Mouse (Mus musculus): ENCODE results near the gene Rab3c. TPM values are rescaled to one million over a fixed set of nuclear protein-coding genes. Genes with fewer than 3 reads are reported as not detected.

Gene Rab3c
- polyA plus RNA-seq, 1 experiment from 2014 or later: 215 TPM

GRCm38 (mm10) chr13:110138644-110139043, 142.2 kb downstream of the Rab3c start:
- WGBS: 81% methylated on average over 5 of the region's 5 CpGs
- no peaks in the 10 kb centered on the region for H3K36me3 ChIP-seq
- peak overlapping the region; percentile 24; the same call in 1 of the 2 replicates for H3K27ac ChIP-seq (replicated peaks)
- peaks cover 6% of the 10 kb centered on the region; the same call in 1 of the 2 replicates for H3K4me1 ChIP-seq
- H3K4me2 ChIP-seq: no peak overlapping the region
- H3K9ac ChIP-seq (replicated peaks): no peak overlapping the region
- no peak overlapping the region for H3K4me3 ChIP-seq (replicated peaks)
- H3K27me3 ChIP-seq (replicated peaks): no peaks in the 10 kb centered on the region
- ATAC-seq (ENCODE audit: low FRiP score): no peak
- no peaks in the 10 kb centered on the region for H3K9me3 ChIP-seq (replicated peaks)

DNA sequence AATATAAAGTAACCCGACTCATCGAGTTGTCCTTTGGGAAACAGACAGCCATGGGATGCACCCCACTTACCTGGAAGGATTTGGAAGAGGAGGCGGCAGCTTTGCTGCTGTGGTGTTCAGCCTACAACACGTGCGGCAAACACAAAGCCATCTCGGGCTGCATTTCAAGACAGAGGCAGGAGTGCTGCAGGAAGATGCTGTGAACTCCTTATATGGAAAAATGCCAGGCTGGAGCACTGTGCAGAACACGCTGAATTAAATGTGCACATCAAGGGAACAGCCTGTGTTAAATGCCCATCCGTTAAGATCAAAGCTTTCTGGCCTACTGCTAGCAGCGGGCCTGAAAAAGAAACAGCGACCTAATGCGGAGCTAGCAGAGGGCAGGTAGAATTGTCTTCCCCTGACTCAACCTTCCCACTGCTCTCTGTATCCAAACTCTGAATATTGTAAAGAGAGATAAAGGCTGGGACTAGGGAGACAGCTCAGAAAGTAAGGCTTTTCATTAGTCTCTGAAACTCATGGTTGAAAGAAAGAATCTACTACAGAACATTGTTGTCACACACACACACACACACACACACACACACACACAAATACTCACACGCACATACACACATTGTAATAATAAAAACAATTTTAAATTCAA, 153.1 kb downstream of the Rab3c start:
- H3K9ac ChIP-seq (replicated peaks): peak overlapping the region; percentile 23; the same call in 1 of the 2 replicates
- peak; percentile 85 for ATAC-seq (ENCODE audit: low FRiP score)
- peaks cover 17% of the 10 kb centered on the region for H3K4me1 ChIP-seq
- 33% methylated on average over 12 of the region's 12 CpGs for WGBS
- H3K9me3 ChIP-seq (replicated peaks): no peaks in the 10 kb centered on the region
- peak overlapping the region; percentile 39 for H3K4me2 ChIP-seq
- no peaks in the 10 kb centered on the region for H3K36me3 ChIP-seq
- H3K27me3 ChIP-seq (replicated peaks): no peaks in the 10 kb centered on the region
- H3K27ac ChIP-seq (replicated peaks): peak overlapping the region; percentile 84
- peak overlapping the region; percentile 8; the same call in 1 of the 2 replicates for H3K4me3 ChIP-seq (replicated peaks)

DNA sequence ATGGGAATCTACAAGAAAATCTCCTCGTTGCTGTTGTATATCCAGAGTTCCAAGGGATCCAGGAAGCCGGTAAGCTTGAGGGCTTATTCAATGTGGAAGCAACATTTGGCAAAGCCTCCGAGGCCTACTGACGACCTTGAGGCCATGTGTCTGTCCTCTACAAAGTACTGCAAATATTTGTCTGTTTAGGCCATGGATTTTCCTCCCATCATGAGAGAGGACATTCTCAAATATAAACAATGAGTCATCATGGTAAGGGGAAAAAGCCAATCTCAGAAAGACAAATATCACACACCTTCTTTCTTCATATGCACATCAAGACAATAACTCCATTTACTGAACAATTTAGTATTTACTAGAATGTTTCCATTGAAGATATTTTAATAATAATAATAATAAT, 158.0 kb downstream of the Rab3c start:
- WGBS: 86% methylated on average over 4 of the region's 4 CpGs
- no peak for ATAC-seq (ENCODE audit: low FRiP score)
- Histone ChIP-seq H3K27ac (replicated peaks) (no peak overlapping the region), H3K4me1 (peaks cover 12% of the 10 kb centered on the region), H3K27me3 (replicated peaks) (no peaks in the 10 kb centered on the region), H3K4me3 (replicated peaks) (no peak overlapping the region), H3K4me2 (no peak overlapping the region), H3K9me3 (replicated peaks) (no peaks in the 10 kb centered on the region), H3K9ac (replicated peaks) (no peak overlapping the region), H3K36me3 (no peaks in the 10 kb centered on the region)

DNA sequence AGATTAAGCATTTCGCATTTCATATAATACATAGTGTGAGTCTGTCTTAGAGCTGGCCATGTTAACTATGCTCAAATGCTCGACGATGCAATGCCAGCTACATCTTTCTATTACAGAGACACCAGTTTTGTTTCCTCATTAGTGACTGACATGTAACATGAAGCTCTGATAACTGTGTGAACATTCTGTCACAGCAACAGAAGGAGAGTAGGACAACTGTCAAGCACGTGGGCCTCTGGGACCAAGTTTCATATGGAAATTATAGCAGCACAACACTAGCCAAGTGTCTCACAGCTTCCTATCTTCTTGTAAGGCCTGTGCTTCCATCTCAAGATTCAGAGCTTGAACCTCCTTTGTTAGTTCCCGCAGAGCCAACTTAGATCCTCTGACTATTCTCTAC, 163.9 kb downstream of the Rab3c start:
- Histone ChIP-seq H3K9ac (replicated peaks) (no peak overlapping the region), H3K27ac (replicated peaks) (no peak overlapping the region), H3K9me3 (replicated peaks) (no peaks in the 10 kb centered on the region), H3K36me3 (no peaks in the 10 kb centered on the region), H3K4me3 (replicated peaks) (no peak overlapping the region), H3K4me2 (no peak overlapping the region), H3K27me3 (replicated peaks) (no peaks in the 10 kb centered on the region), H3K4me1 (peaks cover 21% of the 10 kb centered on the region)
- WGBS: 91% methylated on average over 5 of the region's 5 CpGs
- no peak for ATAC-seq (ENCODE audit: low FRiP score)

DNA sequence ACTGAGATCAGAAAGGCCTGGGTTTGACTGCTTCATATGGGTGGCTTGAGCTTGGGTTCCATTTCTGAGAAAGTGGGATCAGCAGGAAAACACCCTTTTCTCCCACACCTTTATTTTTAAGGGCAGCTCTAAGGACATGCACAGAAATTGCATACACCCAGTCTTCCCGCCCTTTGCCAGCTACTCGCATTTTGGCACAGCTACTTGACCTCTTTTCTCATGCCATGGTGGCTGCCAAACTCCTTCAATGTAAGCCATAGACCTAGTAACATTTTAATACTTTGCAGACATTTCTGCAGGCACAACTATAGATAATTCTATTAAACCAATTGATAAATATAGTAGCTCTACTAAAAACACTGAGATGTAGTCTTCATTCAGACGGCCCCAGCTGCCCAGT, 164.5 kb downstream of the Rab3c start:
- WGBS: 72% methylated on average over 3 of the region's 3 CpGs

GRCm38 (mm10) chr13:110114870-110115645, 165.7 kb downstream of the Rab3c start:
- ATAC-seq (ENCODE audit: low FRiP score): peak; percentile 78
- Histone ChIP-seq H3K4me1 (peaks cover 21% of the 10 kb centered on the region), H3K27me3 (replicated peaks) (no peaks in the 10 kb centered on the region), H3K4me2 (peak overlapping the region; percentile 9; the same call in 1 of the 2 replicates), H3K4me3 (replicated peaks) (no peak overlapping the region), H3K9ac (replicated peaks) (no peak overlapping the region), H3K36me3 (no peaks in the 10 kb centered on the region), H3K9me3 (replicated peaks) (no peaks in the 10 kb centered on the region), H3K27ac (replicated peaks) (peak overlapping the region; percentile 69)
- 19% methylated on average over 7 of the region's 7 CpGs for WGBS

More for the DNA sequence above, 164.5 kb downstream of the Rab3c start:
- no peak overlapping the region for H3K4me3 ChIP-seq (replicated peaks)
- H3K9ac ChIP-seq (replicated peaks): no peak overlapping the region
- no peak overlapping the region for H3K4me2 ChIP-seq
- peaks cover 21% of the 10 kb centered on the region for H3K4me1 ChIP-seq
- H3K9me3 ChIP-seq (replicated peaks): no peaks in the 10 kb centered on the region
- H3K27me3 ChIP-seq (replicated peaks): no peaks in the 10 kb centered on the region
- no peaks in the 10 kb centered on the region for H3K36me3 ChIP-seq
- no peak for ATAC-seq (ENCODE audit: low FRiP score)
- H3K27ac ChIP-seq (replicated peaks): 0 out of 2 replicates have a peak overlapping the region, but pooled peaks have one; percentile 28

DNA sequence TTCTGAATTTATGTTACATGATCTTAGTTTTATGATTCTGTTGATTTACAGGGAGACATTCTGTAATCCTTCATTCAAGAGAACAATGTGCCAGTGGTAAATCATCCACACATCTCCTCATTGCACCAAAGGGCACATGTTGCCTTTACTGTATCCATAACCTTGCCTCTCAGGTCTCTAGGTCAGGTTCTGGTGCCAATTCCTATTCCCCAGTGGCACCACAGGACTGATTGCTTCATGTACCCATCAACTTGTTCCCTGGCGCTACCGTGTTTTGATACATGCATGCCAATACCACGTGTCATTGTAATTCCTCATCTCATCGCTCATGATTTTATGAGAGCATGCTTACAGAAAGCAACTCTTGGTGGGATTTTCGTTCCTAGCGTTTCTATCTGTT, 167.1 kb downstream of the Rab3c start:
- Histone ChIP-seq H3K27ac (replicated peaks) (0 out of 2 replicates have a peak overlapping the region, but pooled peaks have one; percentile 51), H3K4me1 (peaks cover 21% of the 10 kb centered on the region), H3K36me3 (no peaks in the 10 kb centered on the region), H3K4me2 (no peak overlapping the region), H3K9ac (replicated peaks) (no peak overlapping the region), H3K9me3 (replicated peaks) (no peaks in the 10 kb centered on the region), H3K4me3 (replicated peaks) (no peak overlapping the region), H3K27me3 (replicated peaks) (no peaks in the 10 kb centered on the region)
- no peak for ATAC-seq (ENCODE audit: low FRiP score)
- WGBS: 69% methylated on average over 6 of the region's 6 CpGs

GRCm38 (mm10) chr13:110097424-110098050, 183.3 kb downstream of the Rab3c start:
- H3K27ac ChIP-seq (replicated peaks): peak overlapping the region; percentile 51; the same call in 1 of the 2 replicates
- peaks cover 30% of the 10 kb centered on the region for H3K4me1 ChIP-seq
- no peak overlapping the region for H3K4me3 ChIP-seq (replicated peaks)
- H3K9me3 ChIP-seq (replicated peaks): no peaks in the 10 kb centered on the region
- H3K4me2 ChIP-seq: no peak overlapping the region
- peak; percentile 23; the same call in 1 of the 2 replicates for ATAC-seq (ENCODE audit: low FRiP score)
- H3K36me3 ChIP-seq: no peaks in the 10 kb centered on the region
- no peak overlapping the region for H3K9ac ChIP-seq (replicated peaks)
- WGBS: 58% methylated on average over 6 of the region's 6 CpGs
- H3K27me3 ChIP-seq (replicated peaks): no peaks in the 10 kb centered on the region

GRCm38 (mm10) chr13:110094998-110095397, 185.8 kb downstream of the Rab3c start:
- no peak overlapping the region for H3K4me2 ChIP-seq
- ATAC-seq (ENCODE audit: low FRiP score): peak; percentile 21; the same call in 1 of the 2 replicates
- no peaks in the 10 kb centered on the region for H3K9me3 ChIP-seq (replicated peaks)
- WGBS: 59% methylated on average over 6 of the region's 6 CpGs
- no peak overlapping the region for H3K27ac ChIP-seq (replicated peaks)
- H3K4me1 ChIP-seq: peaks cover 30% of the 10 kb centered on the region
- H3K4me3 ChIP-seq (replicated peaks): no peak overlapping the region
- H3K36me3 ChIP-seq: no peaks in the 10 kb centered on the region
- H3K9ac ChIP-seq (replicated peaks): no peak overlapping the region
- no peaks in the 10 kb centered on the region for H3K27me3 ChIP-seq (replicated peaks)

- H3K9me3 ChIP-seq (replicated peaks): no peaks in the 10 kb centered on the region
- H3K27ac ChIP-seq (replicated peaks): peak overlapping the region; percentile 56; the same call in 1 of the 2 replicates
- H3K4me3 ChIP-seq (replicated peaks): no peak overlapping the region
- WGBS: 28% methylated on average over 17 of the region's 17 CpGs
- H3K4me1 ChIP-seq: peaks cover 30% of the 10 kb centered on the region
- peak; percentile 68; the same call in 1 of the 2 replicates for ATAC-seq (ENCODE audit: low FRiP score)
- H3K4me2 ChIP-seq: peak overlapping the region; percentile 19; the same call in 1 of the 2 replicates
- no peak overlapping the region for H3K9ac ChIP-seq (replicated peaks)
- no peaks in the 10 kb centered on the region for H3K36me3 ChIP-seq
- no peaks in the 10 kb centered on the region for H3K27me3 ChIP-seq (replicated peaks)
These were observed 186.8 kb downstream of the Rab3c start for GRCm38 (mm10) chr13:110093720-110094685.

DNA sequence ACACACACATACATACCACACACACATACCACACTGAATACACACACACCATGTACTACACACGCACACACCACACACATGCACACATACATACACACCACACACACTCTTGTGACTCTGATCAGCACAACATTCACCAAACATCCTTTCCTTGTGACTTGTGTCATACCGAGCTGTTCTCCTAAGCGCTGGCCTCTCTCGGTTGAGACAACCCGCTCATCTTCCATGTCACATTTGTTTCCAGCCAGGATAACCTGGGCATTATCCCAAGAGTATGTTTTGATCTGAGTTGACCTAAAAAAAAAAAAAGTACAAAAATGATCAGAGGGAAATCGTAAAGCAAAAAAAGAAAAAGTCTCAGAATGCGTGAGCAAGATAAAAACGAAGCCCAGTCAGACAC, 196.8 kb downstream of the Rab3c start:
- peaks cover 8% of the 10 kb centered on the region for H3K36me3 ChIP-seq
- H3K27me3 ChIP-seq (replicated peaks): no peaks in the 10 kb centered on the region
- H3K4me2 ChIP-seq: no peak overlapping the region
- 90% methylated on average over 8 of the region's 8 CpGs for WGBS
- H3K9me3 ChIP-seq (replicated peaks): no peaks in the 10 kb centered on the region
- H3K9ac ChIP-seq (replicated peaks): no peak overlapping the region
- H3K4me3 ChIP-seq (replicated peaks): no peak overlapping the region
- H3K4me1 ChIP-seq: no peaks in the 10 kb centered on the region
- no peak overlapping the region for H3K27ac ChIP-seq (replicated peaks)
- ATAC-seq (ENCODE audit: low FRiP score): no peak

All from neural tube, embryonic 15.5 days (tissue).